Mouse (Mus musculus) liver, adult 2 months (tissue): ENCODE results near the gene Cyb561d1. TPM values are rescaled to one million over a fixed set of nuclear protein-coding genes. Genes with fewer than 3 reads are reported as not detected.

Source experiments
- DNase-seq: peaks from one replicate; pipeline ENCODE4 v3.0.0-alpha.2; 2011; ENCODE audit warnings: low read depth, low spot score; ENCODE audit errors: extremely low read depth
- H3K27ac ChIP-seq: fragments of 200-500 bp; replicated peaks from 2 replicates; pipeline ENCODE4 v1.5.1; 2012; ENCODE audit warnings: low read depth, mild to moderate bottlenecking, control low read depth, inconsistent platforms, low read length; ENCODE audit not compliant: insufficient read depth
- H3K27me3 ChIP-seq: fragments of 200-500 bp; 2 replicates; pipeline ENCODE4 v1.6.1; 2012; ENCODE audit warnings: mild to moderate bottlenecking, moderate library complexity, low read length, inconsistent platforms; ENCODE audit not compliant: control insufficient read depth, insufficient read depth
- H3K36me3 ChIP-seq: fragments of 200-500 bp; 2 replicates; pipeline ENCODE4 v1.6.1; 2012; ENCODE audit warnings: low read length, inconsistent platforms; ENCODE audit not compliant: control insufficient read depth, insufficient read depth
- H3K4me1 ChIP-seq: fragments of 200-500 bp; 2 replicates; pipeline ENCODE4 v1.6.1; 2011; ENCODE audit warnings: low read length; ENCODE audit not compliant: control insufficient read depth, insufficient read depth
- H3K4me3 ChIP-seq: fragments of 200-500 bp; 2 replicates; pipeline ENCODE4 v1.5.1; 2011; ENCODE audit warnings: low read depth, mild to moderate bottlenecking, control low read depth, low read length, moderate library complexity; ENCODE audit not compliant: insufficient read depth
- H3K79me2 ChIP-seq: fragments of 200-500 bp; 2 replicates; pipeline ENCODE4 v1.6.1; 2012; ENCODE audit warnings: inconsistent platforms, mild to moderate bottlenecking, low read length, moderate library complexity; ENCODE audit not compliant: control insufficient read depth, insufficient read depth
- H3K9ac ChIP-seq: fragments of 200-500 bp; 2 replicates; pipeline ENCODE4 v1.6.1; 2012; ENCODE audit warnings: low read depth, mild to moderate bottlenecking, control low read depth, inconsistent platforms, low read length
- CTCF ChIP-seq: fragments of 200-500 bp; IDR thresholded peaks from 2 replicates; pipeline ENCODE4 v1.5.1; 2011; ENCODE audit warnings: low read depth, low read length, control low read depth
- POLR2A ChIP-seq: fragments of 200-500 bp; IDR thresholded peaks from 2 replicates; pipeline ENCODE4 v1.6.1; 2011; ENCODE audit warnings: low read length, control low read depth; ENCODE audit not compliant: insufficient read depth; ENCODE audit errors: extremely low read depth
- whole genome bisulfite sequencing: fragments of 180-500 bp; shearing (Covaris S2); methylation state at CpG from one replicate; pipeline ENCODE4 v1.1.7; 2018; 5-methylcytosine and 5-hydroxymethylcytosine counted together
- polyA plus RNA-seq: library from polyadenylated mRNA; depleted of rRNA; stranded (reverse); fragments of >200 nt; gene quantifications from 2 replicates; pipeline ENCODE4 v1.2.3, GENCODE M21; 2012
- total RNA-seq: library from RNA; depleted of rRNA; stranded (reverse); fragments of >200 nt; gene quantifications from 2 replicates; pipeline ENCODE4 v1.2.3, GENCODE M21; 2014

The Cyb561d1 gene
- total and polyA plus RNA-seq, 2 experiments = 2.4 to 4.1 TPM

DNA sequence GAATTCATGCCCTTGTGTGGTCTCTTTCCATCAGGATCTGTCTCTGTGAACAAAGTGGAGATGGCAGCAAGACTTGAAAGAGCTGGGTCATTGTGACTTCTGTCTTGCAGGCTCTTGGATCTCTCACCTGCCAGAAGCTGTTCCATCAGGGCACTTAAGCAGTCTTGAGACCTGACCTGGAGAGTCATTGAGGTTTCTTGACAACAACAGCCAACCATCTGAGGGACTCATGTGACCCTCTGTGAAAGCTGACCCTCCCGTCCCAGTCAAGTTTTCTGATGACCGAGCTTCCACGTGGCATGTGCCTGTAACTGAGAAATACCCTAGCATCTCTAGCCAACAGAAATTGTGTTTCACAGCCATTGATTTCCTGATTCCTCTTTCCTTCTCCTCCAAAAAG is 16.3 kb downstream of the Cyb561d1 start:
- no peak overlapping the region for H3K4me3 ChIP-seq

DNA sequence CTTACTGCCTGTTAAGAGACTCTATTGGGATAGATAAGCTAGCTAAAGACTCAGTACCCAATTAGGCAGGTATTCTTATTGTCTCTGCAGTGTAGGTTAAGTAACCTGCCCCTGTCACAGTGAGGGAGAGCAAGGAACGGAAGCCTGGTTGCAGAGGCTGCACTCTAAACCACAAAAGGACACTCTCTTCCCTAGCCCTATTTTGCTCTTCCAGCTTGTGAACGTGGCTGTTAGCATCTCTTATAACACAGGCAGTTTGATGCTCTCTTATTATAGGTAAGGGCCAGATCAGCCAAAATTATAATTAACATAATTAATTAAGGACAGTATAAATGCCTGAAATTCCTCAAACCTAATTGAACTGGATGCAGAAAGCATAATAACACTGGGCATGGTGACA is 20.5 kb downstream of the Cyb561d1 start:
- H3K36me3 ChIP-seq = no peaks in the 10 kb centered on the region
- no peaks in the 10 kb centered on the region for H3K79me2 ChIP-seq
- TF ChIP-seq CTCF (no peak), POLR2A (no peak)
- no peak for DNase-seq
- H3K9ac ChIP-seq = no peak overlapping the region
- no peak overlapping the region for H3K4me3 ChIP-seq
- H3K27ac ChIP-seq = no peak overlapping the region
- 62% methylated on average over 2 of the region's 2 CpGs for WGBS
- peaks cover 2% of the 10 kb centered on the region; the same call in 1 of the 2 replicates for H3K27me3 ChIP-seq
- no peaks in the 10 kb centered on the region; the same call in 1 of the 2 replicates for H3K4me1 ChIP-seq

More for the DNA sequence above, 16.3 kb downstream of the Cyb561d1 start:
- H3K36me3 ChIP-seq = no peaks in the 10 kb centered on the region
- H3K9ac ChIP-seq = no peak overlapping the region
- no peaks in the 10 kb centered on the region for H3K27me3 ChIP-seq
- H3K79me2 ChIP-seq = no peaks in the 10 kb centered on the region
- no peak overlapping the region for H3K27ac ChIP-seq
- TF ChIP-seq POLR2A = no peak
- TF ChIP-seq CTCF = no peak
- peaks cover 5% of the 10 kb centered on the region for H3K4me1 ChIP-seq
- no peak for DNase-seq
- 89% methylated on average over 3 of the region's 3 CpGs for WGBS

DNA sequence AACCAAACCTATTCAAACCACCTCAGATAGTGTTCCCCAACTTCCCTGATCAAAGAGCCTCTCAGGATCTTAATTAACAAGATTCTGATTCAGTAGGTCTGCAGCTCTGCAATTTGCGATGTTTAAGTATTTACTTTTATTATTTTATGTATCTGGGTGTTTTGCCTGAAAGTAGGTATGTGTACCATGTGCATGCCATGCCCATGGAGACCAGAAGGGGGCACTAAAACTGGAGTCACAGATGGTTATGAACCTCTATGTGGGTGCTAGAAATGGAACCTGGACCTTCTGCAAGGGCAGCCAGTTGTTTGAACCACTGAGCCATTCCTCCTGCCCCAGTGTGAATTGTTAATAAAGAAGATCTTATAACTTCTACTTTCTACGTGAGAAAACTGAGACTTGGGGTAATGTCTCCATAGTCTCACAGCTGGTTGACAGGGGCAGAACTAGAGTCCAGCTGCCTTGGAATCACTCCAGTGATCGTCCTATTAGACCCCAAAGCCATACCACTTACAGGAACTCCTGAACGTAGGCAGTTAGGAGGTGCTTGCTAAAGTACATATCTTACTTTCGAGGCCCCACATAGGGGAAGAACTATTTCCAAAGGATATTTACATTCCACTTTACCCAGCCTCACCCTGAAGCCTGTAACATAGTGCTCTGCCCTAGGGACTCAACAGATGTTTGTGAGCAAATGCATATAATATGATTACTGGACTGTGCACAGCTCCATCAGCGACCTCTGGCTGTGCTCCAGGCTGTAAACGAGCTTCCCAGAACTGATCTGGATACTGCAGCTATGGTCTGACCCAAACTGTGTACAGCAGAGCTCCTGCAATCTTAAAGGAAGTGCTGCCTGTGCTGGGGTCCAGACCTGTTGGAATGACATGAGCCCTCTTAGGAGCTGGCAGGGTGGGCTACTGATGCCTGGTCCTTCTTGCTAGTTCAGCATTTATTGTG is 22.0 kb downstream of the Cyb561d1 start:
- DNase-seq = no peak

GRCm38 (mm10) chr3:108174672-108175531 is 26.1 kb downstream of the Cyb561d1 start:
- no peak for TF ChIP-seq POLR2A
- DNase-seq = peak; percentile 29
- H3K79me2 ChIP-seq = no peaks in the 10 kb centered on the region
- H3K4me1 ChIP-seq = no peaks in the 10 kb centered on the region
- no peak overlapping the region for H3K4me3 ChIP-seq
- no peaks in the 10 kb centered on the region for H3K36me3 ChIP-seq
- 50% methylated on average over 14 of the region's 14 CpGs for WGBS
- H3K27me3 ChIP-seq = peaks cover 2% of the 10 kb centered on the region; the same call in 1 of the 2 replicates
- H3K9ac ChIP-seq = no peak overlapping the region
- no peak overlapping the region for H3K27ac ChIP-seq

More for the DNA sequence above, 22.0 kb downstream of the Cyb561d1 start:
- Histone ChIP-seq H3K4me1 (no peaks in the 10 kb centered on the region), H3K36me3 (no peaks in the 10 kb centered on the region), H3K27ac (no peak overlapping the region), H3K9ac (no peak overlapping the region), H3K79me2 (no peaks in the 10 kb centered on the region), H3K27me3 (peaks cover 2% of the 10 kb centered on the region; the same call in 1 of the 2 replicates), H3K4me3 (no peak overlapping the region)
- TF ChIP-seq POLR2A (no peak), CTCF (no peak)
- WGBS = 76% methylated on average over 7 of the region's 7 CpGs

- H3K27ac ChIP-seq = no peak overlapping the region
- no peaks in the 10 kb centered on the region for H3K79me2 ChIP-seq
- H3K4me3 ChIP-seq = no peak overlapping the region
- TF ChIP-seq CTCF (no peak), POLR2A (no peak)
- no peak for DNase-seq
- H3K4me1 ChIP-seq = 0 out of 2 replicates have a peak, but pooled peaks cover 1% of the 10 kb centered on the region
- WGBS = 61% methylated on average over 3 of the region's 3 CpGs
- no peaks in the 10 kb centered on the region for H3K36me3 ChIP-seq
- H3K9ac ChIP-seq = no peak overlapping the region
- no peaks in the 10 kb centered on the region; the same call in 1 of the 2 replicates for H3K27me3 ChIP-seq
Observed at GRCm38 (mm10) chr3:108169199-108169598, 31.8 kb downstream of the Cyb561d1 start.
